Mouse (Mus musculus) T-helper 1 cell (primary cell): Measurements from ENCODE around the gene Gart.
"Not testable (repeated sequence)": the region's sequence is repeated elsewhere in the genome, so short reads cannot be mapped to it uniquely, and the experiment has no call there.

Experiments used
- in situ Hi-C: fragments of 300-600 bp; cut with MboI, MseI; formaldehyde crosslinking; loops from one replicate; pipeline ENCODE4 v1.15.1; 2025; ENCODE audit warnings: high pct_unique_total_duplicates

Gart gene

DNA sequence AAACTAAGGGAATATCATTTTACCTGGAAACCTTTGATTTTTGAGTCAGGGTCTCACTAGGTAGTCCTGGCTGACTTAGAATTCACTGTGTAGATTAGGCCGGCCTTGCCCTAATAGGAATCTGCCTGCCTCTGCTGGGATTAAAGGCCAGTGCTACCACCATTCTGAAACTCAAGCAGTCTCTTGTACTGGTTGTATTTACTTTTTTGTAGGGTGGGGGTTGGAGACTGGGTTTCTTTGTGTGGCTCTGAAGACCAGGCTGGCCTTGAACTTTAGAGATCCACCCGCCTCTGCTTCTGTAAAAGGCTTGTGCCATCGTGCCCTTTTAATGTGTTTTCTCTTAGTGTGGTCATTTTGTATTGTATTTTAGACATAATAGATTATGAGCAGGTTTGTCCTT lies 2.5 kb upstream of the Gart start:
- in situ Hi-C loops = no loop called here

GRCm38 (mm10) chr16:91648220-91648550 lies 1.4 kb upstream of the Gart start:
- in situ Hi-C loops = no loop called here

GRCm38 (mm10) chr16:91647461-91648219 lies 888 bp upstream of the Gart start, which contains the start of gene Son:
TSS of gene Son (plus strand) at chr16:91647506.
- in situ Hi-C loops = no loop called here

DNA sequence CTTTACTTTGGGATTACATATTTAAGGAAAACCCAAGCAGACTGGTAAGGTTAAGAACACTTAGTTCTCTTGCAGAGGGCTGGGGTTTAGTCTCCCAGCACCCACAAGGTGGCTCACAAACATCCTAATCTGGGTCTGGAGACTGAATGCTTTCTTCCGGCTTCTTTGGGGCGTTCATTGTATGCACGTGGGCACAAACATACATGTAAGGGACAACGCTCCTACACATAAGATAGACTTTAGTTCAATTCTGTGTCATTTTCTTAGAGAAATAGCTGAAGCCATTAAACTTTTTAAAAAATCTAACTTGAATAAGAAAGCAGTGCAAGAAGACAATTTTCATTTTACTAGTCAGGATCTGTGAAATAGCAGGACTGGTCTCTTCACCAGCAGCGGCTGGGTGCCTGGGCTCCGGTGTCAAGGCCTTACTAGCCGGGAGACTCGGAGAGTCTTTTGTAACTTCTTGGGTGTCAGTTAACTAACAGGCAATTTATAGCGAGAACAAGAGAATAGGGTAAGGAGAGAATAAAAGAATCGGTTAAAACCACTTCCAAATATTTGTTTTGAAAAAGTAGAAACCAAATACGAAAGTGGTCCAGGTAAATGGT lies 653 bp downstream of the Gart start:
- in situ Hi-C loops = no loop called here

DNA sequence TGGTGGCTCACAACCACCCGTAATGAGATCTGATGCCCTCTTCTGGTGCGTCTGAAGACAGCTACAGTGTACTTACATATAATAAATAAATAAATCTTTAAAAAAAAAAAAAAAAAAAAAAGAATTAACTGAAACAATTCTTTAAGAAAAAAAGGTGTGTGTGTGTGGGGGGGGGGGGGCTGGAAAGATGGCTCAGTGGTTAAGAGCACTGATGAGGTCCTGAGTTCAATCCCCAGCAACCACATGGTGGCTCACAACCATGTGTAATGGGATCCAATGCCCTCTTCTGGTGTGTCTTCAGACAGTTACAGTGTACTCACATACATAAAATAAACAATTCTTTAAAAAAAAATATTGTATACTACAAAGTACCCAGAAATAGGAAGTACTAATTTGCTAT lies 1.3 kb downstream of the Gart start:
- in situ Hi-C loops = not testable (repeated sequence)

DNA sequence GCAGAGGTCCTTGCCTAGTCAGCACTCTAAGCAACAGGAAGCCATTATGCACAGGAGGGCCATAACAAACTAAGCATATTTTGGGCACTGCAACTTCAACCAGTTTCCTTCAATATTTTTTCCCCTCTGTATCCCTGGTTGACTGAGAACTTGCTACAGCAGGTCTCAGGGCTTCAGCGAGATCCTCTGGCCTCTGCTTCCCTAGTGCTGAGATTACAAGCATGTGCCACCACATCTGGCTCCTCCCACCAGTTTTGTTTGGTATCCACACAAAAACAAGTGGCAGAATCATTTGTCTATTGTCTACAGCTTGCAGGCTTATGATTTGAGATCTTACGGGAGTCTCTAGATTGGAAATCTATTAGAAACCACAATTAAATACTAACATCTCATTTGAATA lies 1.9 kb downstream of the Gart start:
- in situ Hi-C loops = loop anchor here (5.0 kb wide), 1 partner anchor 37 kb away; no protein-coding TSS in a partner anchor

DNA sequence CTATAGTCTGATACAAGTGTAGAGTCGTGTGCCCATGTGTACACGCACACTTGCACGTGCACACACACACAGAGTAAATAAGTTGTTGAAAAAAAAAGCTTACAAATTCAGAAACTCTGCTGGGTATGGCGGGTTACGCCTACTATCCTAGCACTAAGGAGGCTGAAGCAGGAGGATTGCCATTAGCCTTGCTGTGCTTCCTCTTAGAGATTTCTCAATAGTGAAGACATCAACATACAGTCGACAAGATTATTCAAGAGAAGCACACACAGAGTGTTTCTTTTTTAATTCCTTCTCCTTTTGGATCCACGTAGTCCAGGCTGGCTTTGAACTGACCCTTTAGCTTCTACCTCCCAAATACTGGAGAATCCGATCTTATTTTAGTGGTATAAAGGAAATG lies 6.6 kb downstream of the Gart start:
- in situ Hi-C loops = loop anchor here (5.0 kb wide), 1 partner anchor 42 kb away; no protein-coding TSS in a partner anchor

- in situ Hi-C loops = loop anchor here (5.0 kb wide), 2 partner anchors 43 to 622 kb away; no protein-coding TSS in a partner anchor
Measured at GRCm38 (mm10) chr16:91639636-91640035, 7.1 kb downstream of the Gart start.

- in situ Hi-C loops = loop anchor here (5.0 kb wide), 1 partner anchor 622 kb away; no protein-coding TSS in a partner anchor
Measured at GRCm38 (mm10) chr16:91639161-91639560, 7.6 kb downstream of the Gart start.

DNA sequence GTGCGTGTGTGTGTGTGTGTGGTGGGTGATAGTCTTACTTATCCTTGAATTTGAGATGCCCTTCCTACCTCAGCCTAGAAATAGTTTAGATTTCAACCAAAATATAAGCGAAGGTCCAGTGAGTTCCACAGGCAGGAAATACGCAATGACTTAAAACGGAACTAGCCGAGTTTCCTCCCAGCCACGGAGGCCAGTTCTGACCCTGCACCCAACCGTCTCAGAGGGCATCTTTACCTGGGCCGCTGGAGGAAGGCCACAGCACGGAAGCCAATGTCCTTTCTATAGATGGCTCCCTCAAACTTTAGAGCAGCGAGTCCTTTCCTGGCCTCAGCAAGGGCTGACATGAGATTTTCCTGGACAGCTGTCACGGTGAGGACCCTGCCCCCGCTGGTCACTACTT lies 13.1 kb downstream of the Gart start:
- in situ Hi-C loops = no loop called here

DNA sequence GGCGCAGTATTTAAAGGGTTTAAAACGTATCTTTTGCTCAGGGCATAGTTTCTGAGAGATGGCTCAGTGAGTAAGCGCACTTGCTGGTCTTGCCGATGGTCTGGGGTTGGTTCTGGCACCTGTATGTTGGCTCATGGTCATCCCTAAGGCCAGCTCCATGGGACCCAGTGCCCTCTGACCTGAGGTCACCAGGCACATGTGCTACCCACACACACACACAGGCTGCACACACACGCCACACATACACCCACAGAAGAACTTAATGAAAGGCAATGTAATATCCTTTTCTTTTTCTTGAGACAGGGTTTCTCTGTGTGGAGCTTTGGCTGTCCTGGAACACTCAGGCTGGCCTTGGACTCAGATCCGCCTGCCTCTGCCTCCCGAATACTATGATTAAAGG lies 13.8 kb downstream of the Gart start:
- in situ Hi-C loops = no loop called here

DNA sequence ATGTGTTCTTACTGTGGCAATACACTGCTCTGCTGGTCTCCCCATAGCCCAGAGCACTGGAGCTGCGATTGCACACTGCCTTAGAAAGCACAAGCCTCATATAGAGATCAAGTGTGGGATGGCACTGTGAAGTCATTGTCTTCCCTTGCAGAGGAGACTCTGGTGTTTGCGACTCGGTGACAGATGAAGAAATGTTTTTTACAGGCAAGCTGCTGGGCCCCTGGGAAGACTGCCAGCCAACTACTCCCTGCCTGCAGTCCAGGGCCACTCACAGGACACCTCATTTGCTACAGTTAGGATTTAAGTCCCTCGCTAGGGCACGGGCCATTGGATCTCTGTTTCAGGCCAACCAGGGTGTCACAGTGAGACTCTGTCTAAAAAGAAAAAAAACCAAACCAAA lies 14.3 kb downstream of the Gart start:
- in situ Hi-C loops = no loop called here

- in situ Hi-C loops = no loop called here
Measured at GRCm38 (mm10) chr16:91630584-91630983, 16.2 kb downstream of the Gart start.

DNA sequence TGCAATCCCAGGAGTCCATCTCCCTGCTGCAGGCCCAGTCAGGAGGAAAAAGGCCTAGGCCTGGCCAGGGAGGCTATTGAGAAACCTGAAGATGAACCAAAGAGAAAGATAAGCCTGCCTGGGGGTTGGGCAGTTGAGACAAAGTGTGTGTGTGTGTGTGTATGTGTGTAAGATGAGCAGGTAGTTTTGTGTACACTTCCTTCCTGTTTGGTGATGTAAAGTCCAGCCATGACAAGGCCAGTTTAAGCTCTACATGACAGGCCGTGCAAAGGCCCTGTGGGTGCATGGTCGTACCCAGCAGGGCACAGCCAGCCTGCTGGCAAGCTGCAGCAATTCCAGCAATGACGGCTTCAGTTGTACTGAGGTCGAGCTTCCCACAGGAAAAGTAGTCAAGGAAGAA lies 17.0 kb downstream of the Gart start:
- in situ Hi-C loops = no loop called here

- in situ Hi-C loops = no loop called here
Measured at GRCm38 (mm10) chr16:91628673-91629072, 18.1 kb downstream of the Gart start.

DNA sequence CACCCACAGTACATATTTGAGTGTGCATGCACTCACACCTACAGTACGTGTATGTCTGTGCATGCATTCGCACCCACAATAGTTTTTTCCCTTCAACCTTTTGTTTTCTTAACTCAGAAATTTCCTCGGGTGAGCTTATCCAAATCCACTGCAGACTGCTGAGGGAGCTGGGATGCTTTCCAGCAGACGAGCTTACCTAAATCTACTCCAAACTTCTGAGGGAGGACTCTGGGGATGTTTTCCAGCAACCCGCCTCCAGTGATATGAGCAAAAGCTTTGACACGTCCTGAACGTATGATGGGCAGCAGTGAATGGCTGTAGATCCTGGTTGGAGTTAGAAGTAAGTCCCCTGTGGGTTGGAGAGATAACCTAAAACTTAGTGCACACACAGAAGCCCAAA lies 18.9 kb downstream of the Gart start:
- in situ Hi-C loops = no loop called here

- in situ Hi-C loops = no loop called here
Measured at GRCm38 (mm10) chr16:91623074-91623473, 23.7 kb downstream of the Gart start.

DNA sequence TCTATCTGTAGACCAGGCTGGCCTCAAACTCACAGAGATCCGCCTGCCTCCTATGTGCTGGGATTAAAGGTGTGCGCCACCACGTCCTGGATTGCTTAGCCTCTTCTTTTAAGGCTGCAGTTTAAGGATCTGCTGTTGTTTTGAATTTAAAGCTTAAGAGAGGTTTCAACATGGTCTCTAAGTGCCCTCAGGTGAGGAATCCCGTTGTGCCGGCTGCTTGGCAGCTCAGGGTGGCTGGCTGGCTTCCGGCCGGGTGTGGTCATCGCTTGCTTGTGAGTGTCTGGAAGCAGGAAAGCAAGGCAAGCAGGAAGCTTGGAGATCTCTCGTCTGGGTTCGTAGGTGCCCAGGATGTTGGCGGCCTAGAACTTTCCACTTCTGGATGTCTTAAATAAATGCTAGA lies 25.8 kb downstream of the Gart start:
- in situ Hi-C loops = no loop called here

DNA sequence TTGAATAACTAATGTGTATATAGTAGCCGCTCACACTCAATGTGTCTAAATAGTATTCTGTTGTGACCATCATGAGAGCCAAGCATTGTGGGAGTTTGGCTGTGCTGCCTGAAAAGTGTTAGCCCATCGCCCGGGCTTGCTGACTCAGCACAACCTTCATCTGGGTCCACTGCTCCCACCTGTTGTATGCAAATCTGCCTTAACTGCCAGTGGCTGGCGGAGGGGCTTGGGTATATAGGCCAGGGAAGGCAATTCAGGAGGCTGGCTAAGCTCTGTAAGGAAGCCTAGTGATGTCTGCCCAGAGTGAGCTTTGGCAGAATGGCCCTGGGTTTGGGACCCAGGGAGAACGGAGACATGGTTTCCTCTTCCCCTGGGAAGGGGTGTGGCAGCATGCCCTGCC lies 26.6 kb downstream of the Gart start:
- in situ Hi-C loops = no loop called here

GRCm38 (mm10) chr16:91618511-91619501 lies 27.9 kb downstream of the Gart start, which contains the start of gene Dnajc28:
TSS of gene Dnajc28 (minus strand) at chr16:91619026.
- in situ Hi-C loops = no loop called here

DNA sequence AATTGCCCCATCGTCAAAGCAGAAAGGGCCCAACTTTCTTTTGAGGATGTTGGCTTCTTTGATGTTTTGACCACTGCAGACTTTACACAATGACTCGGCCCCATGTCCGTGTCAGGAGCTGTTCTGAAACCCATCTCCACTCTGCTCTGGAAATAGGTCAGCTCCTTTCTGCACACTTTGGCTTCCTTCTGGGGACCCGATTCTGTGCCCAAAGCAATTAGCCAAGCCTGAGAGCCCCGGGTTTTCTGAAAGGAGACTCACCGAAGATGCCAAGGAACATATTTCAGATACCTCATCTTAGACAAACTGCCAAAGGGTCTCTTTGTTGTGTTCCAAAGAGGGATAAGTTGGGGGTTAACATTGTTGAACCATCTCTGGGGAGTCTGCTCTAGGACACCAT lies 32.2 kb downstream of the Gart start:
- in situ Hi-C loops = no loop called here

DNA sequence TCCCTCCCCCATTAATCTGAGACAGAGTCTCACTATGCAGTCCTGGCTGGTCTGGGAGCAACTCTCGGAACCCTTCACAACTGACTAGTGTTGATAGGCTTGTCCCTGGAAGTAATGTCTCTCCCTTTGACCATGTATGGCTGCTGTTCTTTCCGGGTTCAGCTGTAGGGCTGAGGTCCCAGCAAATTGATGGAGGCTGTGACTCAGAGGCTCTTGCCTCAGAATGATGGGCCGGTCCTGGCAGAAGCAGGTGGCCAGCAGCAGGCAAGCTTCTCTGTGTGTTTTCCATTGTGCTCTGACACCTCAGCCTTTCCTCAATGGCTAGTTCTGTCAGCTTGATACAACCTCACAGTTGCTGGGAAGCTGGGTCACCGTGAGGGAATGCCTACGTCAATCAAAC lies 34.2 kb downstream of the Gart start:
- in situ Hi-C loops = no loop called here
